Mouse (Mus musculus): ENCODE measurements around the gene Foxp4. TPM values are rescaled to one million over a fixed set of nuclear protein-coding genes. Genes with fewer than 3 reads are reported as not detected.

Gene Foxp4
- polyA plus RNA-seq, 1 experiment from 2014 or later = 35.1 TPM

- no peak overlapping the region for H3K4me2 ChIP-seq
- no peaks in the 10 kb centered on the region; the same call in 1 of the 2 replicates for H3K27me3 ChIP-seq
- 79% methylated on average over 7 of the region's 7 CpGs for WGBS
- H3K4me3 ChIP-seq (replicated peaks) = no peak overlapping the region
- H3K9me3 ChIP-seq = peaks cover 3% of the 10 kb centered on the region; the same call in 1 of the 2 replicates
- peaks cover 9% of the 10 kb centered on the region for H3K4me1 ChIP-seq (replicated peaks)
- ATAC-seq (ENCODE audit: insufficient number of reproducible peaks, insufficient read depth, low FRiP score, low TSS enrichment, low read depth) = no peak
- H3K9ac ChIP-seq (replicated peaks) = no peak overlapping the region
- H3K27ac ChIP-seq = no peak overlapping the region
- H3K36me3 ChIP-seq = no peaks in the 10 kb centered on the region
Observed at GRCm38 (mm10) chr17:47850639-47851314, 73.7 kb downstream of the Foxp4 start.

- Histone ChIP-seq H3K9ac (replicated peaks) (no peak overlapping the region), H3K27me3 (no peaks in the 10 kb centered on the region; the same call in none of the 2 replicates), H3K27ac (no peak overlapping the region), H3K4me2 (no peak overlapping the region), H3K4me1 (replicated peaks) (peaks cover 9% of the 10 kb centered on the region), H3K36me3 (no peaks in the 10 kb centered on the region), H3K4me3 (replicated peaks) (no peak overlapping the region), H3K9me3 (no peaks in the 10 kb centered on the region)
- 87% methylated on average over 3 of the region's 3 CpGs for WGBS
- no peak for ATAC-seq (ENCODE audit: insufficient number of reproducible peaks, insufficient read depth, low FRiP score, low TSS enrichment, low read depth)
Observed at GRCm38 (mm10) chr17:47850035-47850434, 74.4 kb downstream of the Foxp4 start.

- Histone ChIP-seq H3K4me2 (no peak overlapping the region), H3K9ac (replicated peaks) (no peak overlapping the region), H3K36me3 (no peaks in the 10 kb centered on the region), H3K4me1 (replicated peaks) (peaks cover 9% of the 10 kb centered on the region), H3K27me3 (no peaks in the 10 kb centered on the region; the same call in none of the 2 replicates), H3K4me3 (replicated peaks) (no peak overlapping the region), H3K9me3 (peaks cover 5% of the 10 kb centered on the region; the same call in 1 of the 2 replicates), H3K27ac (no peak overlapping the region)
- no peak for ATAC-seq (ENCODE audit: insufficient number of reproducible peaks, insufficient read depth, low FRiP score, low TSS enrichment, low read depth)
- 85% methylated on average over 6 of the region's 6 CpGs for WGBS
Observed at GRCm38 (mm10) chr17:47847985-47848384, 76.5 kb downstream of the Foxp4 start.

GRCm38 (mm10) chr17:47845609-47846008 lies 78.8 kb downstream of the Foxp4 start:
- no peaks in the 10 kb centered on the region; the same call in 1 of the 2 replicates for H3K27me3 ChIP-seq
- no peak overlapping the region for H3K4me2 ChIP-seq
- no peak overlapping the region for H3K27ac ChIP-seq
- H3K9ac ChIP-seq (replicated peaks) = no peak overlapping the region
- no peak overlapping the region for H3K4me3 ChIP-seq (replicated peaks)
- no peak for ATAC-seq (ENCODE audit: insufficient number of reproducible peaks, insufficient read depth, low FRiP score, low TSS enrichment, low read depth)
- peaks cover 5% of the 10 kb centered on the region; the same call in 1 of the 2 replicates for H3K9me3 ChIP-seq
- no peaks in the 10 kb centered on the region for H3K36me3 ChIP-seq
- 82% methylated on average over 11 of the region's 11 CpGs for WGBS
- H3K4me1 ChIP-seq (replicated peaks) = no peaks in the 10 kb centered on the region

DNA sequence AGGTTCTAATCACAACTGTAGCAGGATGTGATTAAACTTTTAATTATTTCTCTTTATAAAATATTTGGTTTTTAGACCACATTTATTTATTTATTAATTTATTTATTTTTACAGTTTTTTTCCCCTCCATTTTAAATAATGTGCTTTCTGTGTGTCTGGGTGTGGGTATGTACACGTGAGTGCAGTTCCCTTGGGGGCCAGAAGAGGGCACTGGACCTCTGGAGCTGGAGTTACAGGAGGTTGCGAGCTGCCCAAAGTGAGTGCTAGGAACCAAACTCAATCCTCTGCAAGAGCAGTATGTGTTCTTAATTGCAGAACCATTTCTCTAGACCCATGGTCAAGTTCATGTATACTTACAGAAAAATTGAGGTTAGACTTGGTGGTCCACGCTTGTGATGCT lies 81.0 kb downstream of the Foxp4 start:
- peaks cover 5% of the 10 kb centered on the region; the same call in 1 of the 2 replicates for H3K9me3 ChIP-seq
- H3K36me3 ChIP-seq = no peaks in the 10 kb centered on the region
- no peaks in the 10 kb centered on the region for H3K4me1 ChIP-seq (replicated peaks)
- no peak overlapping the region for H3K9ac ChIP-seq (replicated peaks)
- H3K27me3 ChIP-seq = no peaks in the 10 kb centered on the region; the same call in 1 of the 2 replicates
- ATAC-seq (ENCODE audit: insufficient number of reproducible peaks, insufficient read depth, low FRiP score, low TSS enrichment, low read depth) = no peak
- no peak overlapping the region for H3K27ac ChIP-seq
- 92% methylated on average over 3 of the region's 3 CpGs for WGBS
- no peak overlapping the region for H3K4me2 ChIP-seq
- no peak overlapping the region for H3K4me3 ChIP-seq (replicated peaks)

GRCm38 (mm10) chr17:47841931-47842623 lies 82.4 kb downstream of the Foxp4 start:
- WGBS = 74% methylated on average over 19 of the region's 19 CpGs
- peaks cover 7% of the 10 kb centered on the region for H3K4me1 ChIP-seq (replicated peaks)
- H3K9ac ChIP-seq (replicated peaks) = no peak overlapping the region

DNA sequence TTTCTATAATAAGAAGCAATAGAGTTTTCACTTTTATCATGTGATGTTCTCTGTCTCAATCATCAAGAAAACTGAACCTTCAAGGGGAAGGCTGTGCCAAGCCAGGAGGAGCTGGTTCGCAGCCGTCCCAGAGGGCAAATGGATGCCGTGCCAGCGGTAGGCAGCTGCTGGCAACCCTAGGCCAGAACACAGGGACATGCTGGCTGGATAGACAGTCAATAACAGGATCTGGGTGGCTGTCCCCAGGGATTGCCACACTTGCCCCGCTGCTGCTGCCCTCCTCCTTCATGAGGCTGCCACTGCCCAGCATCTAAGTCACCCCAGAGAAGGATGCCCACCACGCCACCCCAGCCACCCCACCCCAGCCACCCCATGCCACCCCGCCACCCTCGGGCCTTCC lies 82.9 kb downstream of the Foxp4 start:
- no peak for ATAC-seq (ENCODE audit: insufficient number of reproducible peaks, insufficient read depth, low FRiP score, low TSS enrichment, low read depth)
- H3K9ac ChIP-seq (replicated peaks) = no peak overlapping the region
- no peak overlapping the region for H3K4me2 ChIP-seq
- no peak overlapping the region for H3K27ac ChIP-seq
- WGBS = 81% methylated on average over 8 of the region's 8 CpGs
- H3K27me3 ChIP-seq = no peaks in the 10 kb centered on the region; the same call in 1 of the 2 replicates
- peaks cover 5% of the 10 kb centered on the region; the same call in 1 of the 2 replicates for H3K9me3 ChIP-seq
- H3K36me3 ChIP-seq = no peaks in the 10 kb centered on the region
- H3K4me3 ChIP-seq (replicated peaks) = no peak overlapping the region
- H3K4me1 ChIP-seq (replicated peaks) = peaks cover 7% of the 10 kb centered on the region

More at GRCm38 (mm10) chr17:47841931-47842623, 82.4 kb downstream of the Foxp4 start:
- no peaks in the 10 kb centered on the region; the same call in 1 of the 2 replicates for H3K27me3 ChIP-seq
- H3K27ac ChIP-seq = no peak overlapping the region
- peaks cover 5% of the 10 kb centered on the region; the same call in 1 of the 2 replicates for H3K9me3 ChIP-seq
- H3K36me3 ChIP-seq = no peaks in the 10 kb centered on the region
- no peak for ATAC-seq (ENCODE audit: insufficient number of reproducible peaks, insufficient read depth, low FRiP score, low TSS enrichment, low read depth)
- no peak overlapping the region for H3K4me3 ChIP-seq (replicated peaks)
- no peak overlapping the region for H3K4me2 ChIP-seq

GRCm38 (mm10) chr17:47837808-47838207 lies 86.6 kb downstream of the Foxp4 start:
- no peak overlapping the region for H3K4me3 ChIP-seq (replicated peaks)
- no peaks in the 10 kb centered on the region for H3K9me3 ChIP-seq
- ATAC-seq (ENCODE audit: insufficient number of reproducible peaks, insufficient read depth, low FRiP score, low TSS enrichment, low read depth) = no peak
- no peak overlapping the region for H3K27ac ChIP-seq
- H3K36me3 ChIP-seq = no peaks in the 10 kb centered on the region
- no peak overlapping the region for H3K4me2 ChIP-seq
- WGBS = 42% methylated on average over 6 of the region's 6 CpGs
- H3K4me1 ChIP-seq (replicated peaks) = peaks cover 18% of the 10 kb centered on the region
- H3K27me3 ChIP-seq = peaks cover 26% of the 10 kb centered on the region
- H3K9ac ChIP-seq (replicated peaks) = no peak overlapping the region

- Histone ChIP-seq H3K4me2 (peak within 1 kb of the TSS; percentile 88), H3K27me3 (peaks cover 26% of the 10 kb centered on the region), H3K4me1 (replicated peaks) (peaks cover 46% of the 10 kb centered on the region), H3K9me3 (no peaks in the 10 kb centered on the region), H3K9ac (replicated peaks) (peak within 1 kb of the TSS; percentile 89), H3K27ac (peak within 1 kb of the TSS; percentile 92), H3K4me3 (replicated peaks) (peak within 1 kb of the TSS; percentile 87), H3K36me3 (peaks cover 14% of the 10 kb centered on the region)
- WGBS = 2% methylated on average over 18 of the region's 18 CpGs
- no peak for ATAC-seq (ENCODE audit: insufficient number of reproducible peaks, insufficient read depth, low FRiP score, low TSS enrichment, low read depth)
Observed at GRCm38 (mm10) chr17:47834482-47834767, 90.0 kb downstream of the Foxp4 start, which contains the start of gene Mdfi. Gene Mdfi (minus strand): TSS chr17:47834691.

GRCm38 (mm10) chr17:47833628-47834481 lies 90.6 kb downstream of the Foxp4 start:
- Histone ChIP-seq H3K9ac (replicated peaks) (peak overlapping the region; percentile 89), H3K27ac (peak overlapping the region; percentile 92), H3K4me1 (replicated peaks) (peaks cover 52% of the 10 kb centered on the region), H3K4me3 (replicated peaks) (peak overlapping the region; percentile 87), H3K36me3 (peaks cover 18% of the 10 kb centered on the region), H3K9me3 (no peaks in the 10 kb centered on the region), H3K27me3 (peaks cover 26% of the 10 kb centered on the region), H3K4me2 (peak overlapping the region; percentile 88)
- ATAC-seq (ENCODE audit: insufficient number of reproducible peaks, insufficient read depth, low FRiP score, low TSS enrichment, low read depth) = no peak
- WGBS = 1% methylated on average over 45 of the region's 45 CpGs

All from limb, embryonic 12.5 days (tissue).